Mouse (Mus musculus) olfactory bulb, adult 2 months (tissue): ENCODE measurements at regions not wholly inside any gene's neighbourhood (a gene's known extent, or its start where the extent isn't known, plus 50 kb on each side); places are given as distances from the start of the nearest gene placed in this dataset.

Source experiments
- CTCF ChIP-seq: fragments of 200-500 bp; IDR thresholded peaks from 2 replicates; pipeline ENCODE4 v1.5.1; 2012; ENCODE audit warnings: low read depth, mild to moderate bottlenecking, low read length, moderate library complexity; ENCODE audit not compliant: insufficient read depth
- POLR2A ChIP-seq: fragments of 200-500 bp; IDR thresholded peaks from 2 replicates; pipeline ENCODE4 v1.6.1; 2012; ENCODE audit warnings: mild to moderate bottlenecking, low read depth, low read length, moderate library complexity; ENCODE audit not compliant: insufficient read depth

DNA sequence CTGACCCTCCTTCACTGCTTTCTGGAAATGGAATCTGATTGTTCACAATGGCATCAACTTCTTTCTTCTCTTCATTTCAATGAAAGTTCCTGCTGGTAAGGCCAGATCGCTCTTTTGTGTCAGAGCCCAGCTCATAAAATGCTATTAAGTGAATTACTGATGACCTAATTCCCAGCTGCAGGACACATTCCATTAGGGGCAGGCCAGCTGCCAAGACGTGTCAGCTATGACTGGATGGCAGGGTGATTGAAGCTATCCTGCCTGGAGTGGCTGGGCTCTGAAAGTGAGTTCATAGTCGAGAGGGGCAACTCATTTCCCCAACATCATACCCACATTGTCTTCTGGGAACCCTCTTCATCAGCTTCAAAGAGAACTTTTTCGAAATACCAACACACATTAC lies 100.4 kb upstream of the Gap43 start:
- no peak for TF ChIP-seq POLR2A
- no peak for TF ChIP-seq CTCF
